Mouse (Mus musculus) heart, embryonic 14.5 days (tissue): Measurements from ENCODE around the gene Gmeb1. TPM values are rescaled to one million over a fixed set of nuclear protein-coding genes. Genes with fewer than 3 reads are reported as not detected.
"Not testable (repeated sequence)": the region's sequence is repeated elsewhere in the genome, so short reads cannot be mapped to it uniquely, and the experiment has no call there.

Experiments
- ATAC-seq: fragments of 200-750 bp; cut with Nextera tagmentation; 2 replicates; pipeline ENCODE4 v1.8.0; 2017; ENCODE audit warnings: low read depth, moderate TSS enrichment; ENCODE audit not compliant: insufficient number of reproducible peaks, insufficient read depth, low FRiP score
- H3K27ac ChIP-seq, 2 experiments: fragments of 200-500 bp in 1 of 2; fragments of 300-500 bp in 1 of 2; sonication (generic) in 1 of 2; replicated peaks in 1 of 2; 2 replicates each; pipeline ENCODE4 v1.5.1; 2012 to 2014; ENCODE audit warnings: low read depth in 2 of 2, low read length in 2 of 2, control low read depth in 1 of 2, mild to moderate bottlenecking in 1 of 2, mixed read lengths in 1 of 2; ENCODE audit not compliant: control insufficient read depth in 1 of 2, insufficient read depth in 1 of 2
- H3K27me3 ChIP-seq: fragments of 300-500 bp; sonication (generic); 2 replicates; pipeline ENCODE4 v1.6.1; 2014; ENCODE audit warnings: mild to moderate bottlenecking, low read length, control low read depth; ENCODE audit not compliant: control insufficient read depth, insufficient read depth
- H3K36me3 ChIP-seq: fragments of 300-500 bp; sonication (generic); 2 replicates; pipeline ENCODE4 v1.6.1; 2014; ENCODE audit warnings: mild to moderate bottlenecking, control low read depth, low read length, mixed read lengths; ENCODE audit not compliant: control insufficient read depth, insufficient read depth
- H3K4me1 ChIP-seq, 2 experiments: fragments of 200-500 bp in 1 of 2; fragments of 300-500 bp in 1 of 2; sonication (generic) in 1 of 2; 2 replicates each; pipeline ENCODE4 v1.6.1; 2012 to 2014; ENCODE audit warnings: low read length in 2 of 2, control low read depth in 1 of 2, mixed read lengths in 1 of 2; ENCODE audit not compliant: control insufficient read depth in 2 of 2, insufficient read depth in 2 of 2
- H3K4me2 ChIP-seq: fragments of 300-500 bp; sonication (generic); 2 replicates; pipeline ENCODE4 v1.6.1; 2014; ENCODE audit warnings: mild to moderate bottlenecking, low read length
- H3K4me3 ChIP-seq, 2 experiments: fragments of 200-500 bp in 1 of 2; fragments of 300-500 bp in 1 of 2; sonication (generic) in 1 of 2; 2 replicates each; pipeline ENCODE4 v1.5.1; 2012 to 2014; ENCODE audit warnings: low read length in 2 of 2, mild to moderate bottlenecking in 2 of 2, control low read depth in 1 of 2, low read depth in 1 of 2, moderate library complexity in 1 of 2; ENCODE audit not compliant: control insufficient read depth in 1 of 2, insufficient read depth in 1 of 2
- H3K9ac ChIP-seq: fragments of 300-500 bp; sonication (generic); 2 replicates; pipeline ENCODE4 v1.6.1; 2014; ENCODE audit warnings: mild to moderate bottlenecking, low read length
- H3K9me3 ChIP-seq: fragments of 300-500 bp; sonication (generic); 2 replicates; pipeline ENCODE4 v1.6.1; 2016; ENCODE audit warnings: low read length, control low read depth; ENCODE audit not compliant: control insufficient read depth
- WGBS: fragments of 180-500 bp; shearing (Covaris S2); extraction: QIAGEN DNeasy Blood & Tissue Kit; methylation state at CpG from one replicate; pipeline ENCODE4 v1.1.7; 2014; 5-methylcytosine and 5-hydroxymethylcytosine counted together
- polyA plus RNA-seq: library from polyadenylated mRNA; unstranded; fragments of >200 nt; fragmentation: Nextera tagmentation; extraction: Ambion mirVana; gene quantifications from 2 replicates; pipeline ENCODE4 v1.2.1, GENCODE M21; 2014

Gmeb1 gene
- polyA plus RNA-seq, 1 experiment from 2014 or later: 25.8 TPM

DNA sequence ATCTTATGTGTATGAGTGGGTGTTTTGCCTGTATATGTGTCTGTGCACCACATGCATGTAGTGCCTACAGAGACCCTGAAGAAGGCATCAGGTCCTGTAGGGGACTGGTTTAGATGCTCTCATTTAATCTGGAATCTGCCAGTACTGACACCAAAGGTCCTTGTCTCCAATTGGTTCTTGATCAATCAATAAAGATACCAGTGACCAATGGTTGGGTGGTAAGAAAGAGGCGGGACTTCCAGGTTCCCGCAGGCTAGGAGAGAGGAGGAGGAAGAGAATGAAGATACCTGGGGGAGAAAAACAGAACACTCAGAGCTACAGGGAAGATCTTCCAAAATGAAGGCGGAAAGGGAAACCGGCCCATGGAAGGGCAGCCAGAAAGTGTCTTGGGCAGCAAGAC lies 23.0 kb downstream of the Gmeb1 start:
- Histone ChIP-seq H3K27ac (no peak overlapping the region), H3K36me3 (peaks cover 97% of the 10 kb centered on the region), H3K27me3 (no peaks in the 10 kb centered on the region), H3K4me2 (no peak overlapping the region), H3K9ac (no peak overlapping the region), H3K4me1 (no peaks in the 10 kb centered on the region), H3K4me3 (no peak overlapping the region), H3K9me3 (no peaks in the 10 kb centered on the region)
- no peak for ATAC-seq
- 84% methylated on average over 4 of the region's 4 CpGs for WGBS

- WGBS: 92% methylated on average over 8 of the region's 8 CpGs
- Histone ChIP-seq H3K4me3 (no peak overlapping the region), H3K9me3 (no peaks in the 10 kb centered on the region), H3K4me1 (no peaks in the 10 kb centered on the region), H3K27ac (no peak overlapping the region), H3K36me3 (peaks cover 97% of the 10 kb centered on the region), H3K4me2 (no peak overlapping the region), H3K27me3 (no peaks in the 10 kb centered on the region), H3K9ac (no peak overlapping the region)
- ATAC-seq: no peak
Observed at GRCm38 (mm10) chr4:132234710-132235109, 26.7 kb downstream of the Gmeb1 start.

DNA sequence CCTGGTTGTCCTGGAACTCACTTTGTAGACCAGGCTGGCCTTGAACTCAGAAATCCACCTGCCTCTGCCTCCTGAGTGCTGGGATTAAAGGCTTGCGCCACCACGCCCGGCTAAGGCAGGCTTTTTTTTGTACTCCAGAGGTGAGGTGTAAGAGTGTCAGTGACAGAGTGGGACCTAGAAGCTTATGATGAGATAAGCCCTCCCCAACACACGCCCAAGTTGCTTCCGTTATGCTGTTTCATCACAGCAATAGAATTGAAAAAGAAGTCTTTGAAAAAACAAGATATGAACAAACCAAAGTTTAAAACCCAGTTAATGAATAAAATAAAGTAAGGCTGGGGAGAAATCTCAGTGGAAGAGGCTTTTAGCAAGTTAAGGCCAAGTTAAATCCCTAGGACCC lies 31.0 kb downstream of the Gmeb1 start:
- H3K4me1 ChIP-seq: no peaks in the 10 kb centered on the region
- no peak overlapping the region for H3K9ac ChIP-seq
- H3K27me3 ChIP-seq: no peaks in the 10 kb centered on the region
- no peak overlapping the region for H3K4me3 ChIP-seq
- H3K9me3 ChIP-seq: no peaks in the 10 kb centered on the region
- WGBS: 91% methylated on average over 5 of the region's 5 CpGs
- H3K27ac ChIP-seq: no peak overlapping the region
- no peak for ATAC-seq
- H3K36me3 ChIP-seq: peaks cover 100% of the 10 kb centered on the region
- no peak overlapping the region for H3K4me2 ChIP-seq

- not testable (repeated sequence) for H3K27ac ChIP-seq, H3K9me3 ChIP-seq, H3K4me2 ChIP-seq, H3K9ac ChIP-seq, H3K4me3 ChIP-seq, H3K4me1 ChIP-seq, ATAC-seq, H3K27me3 ChIP-seq
- WGBS: 91% methylated on average over 5 of the region's 5 CpGs
- H3K36me3 ChIP-seq: peaks cover 46% of the 10 kb centered on the region
Observed at GRCm38 (mm10) chr4:132222001-132222400, 39.4 kb downstream of the Gmeb1 start.

- H3K27ac ChIP-seq, H3K4me1 ChIP-seq, H3K4me3 ChIP-seq, H3K9me3 ChIP-seq, H3K27me3 ChIP-seq, H3K9ac ChIP-seq, ATAC-seq, H3K4me2 ChIP-seq: not testable (repeated sequence)
- WGBS: 75% methylated on average over 6 of the region's 6 CpGs
- peaks cover 11% of the 10 kb centered on the region; the same call in 1 of the 2 replicates for H3K36me3 ChIP-seq
Observed at GRCm38 (mm10) chr4:132218439-132218838, 43.0 kb downstream of the Gmeb1 start.

GRCm38 (mm10) chr4:132217781-132218180 lies 43.6 kb downstream of the Gmeb1 start:
- Histone ChIP-seq H3K27me3 (no peaks in the 10 kb centered on the region), H3K4me1 (0 out of 4 replicates have a peak, but pooled peaks cover 0 to 4% of the 10 kb centered on the region in 2 experiments), H3K4me3 (no peak overlapping the region), H3K9ac (no peak overlapping the region), H3K36me3 (peaks cover 5% of the 10 kb centered on the region; the same call in 1 of the 2 replicates), H3K9me3 (no peaks in the 10 kb centered on the region), H3K4me2 (no peak overlapping the region), H3K27ac (no peak overlapping the region)
- no peak for ATAC-seq
- 79% methylated on average over 2 of the region's 2 CpGs for WGBS

GRCm38 (mm10) chr4:132216602-132217001 lies 44.8 kb downstream of the Gmeb1 start:
- Histone ChIP-seq H3K9me3 (no peaks in the 10 kb centered on the region), H3K9ac (no peak overlapping the region), H3K36me3 (no peaks in the 10 kb centered on the region), H3K4me1 (peaks cover 2 to 4% of the 10 kb centered on the region in 2 experiments; a peak in 1 of 4 replicates), H3K27me3 (no peaks in the 10 kb centered on the region), H3K4me3 (no peak overlapping the region), H3K4me2 (no peak overlapping the region), H3K27ac (no peak overlapping the region)
- ATAC-seq: no peak
- 12% methylated on average over 1 of the region's 1 CpGs for WGBS

GRCm38 (mm10) chr4:132214847-132215246 lies 46.6 kb downstream of the Gmeb1 start:
- H3K4me3 ChIP-seq: no peak overlapping the region
- H3K4me1 ChIP-seq: peaks cover 2 to 13% of the 10 kb centered on the region in 2 experiments; a peak in 3 of 4 replicates
- no peak overlapping the region for H3K4me2 ChIP-seq
- H3K9me3 ChIP-seq: no peaks in the 10 kb centered on the region
- no peaks in the 10 kb centered on the region for H3K27me3 ChIP-seq
- no peak for ATAC-seq
- H3K36me3 ChIP-seq: peaks cover 5% of the 10 kb centered on the region
- 57% methylated on average over 4 of the region's 4 CpGs for WGBS
- H3K27ac ChIP-seq: no peak overlapping the region
- H3K9ac ChIP-seq: no peak overlapping the region
